8 mouse cellular contexts compared by ENCODE assay signal in genomic region chr15:100469189-100469545, GRCm38 (mm10). TPM values are rescaled to one million over a fixed set of nuclear protein-coding genes. Genes with fewer than 3 reads are reported as not detected.
DNase-seq lines count a peak whose midpoint lies in the region; ATAC-seq and TF ChIP-seq lines count a peak whose summit lies in the region.

No protein-coding gene starts in this region.

- DNase-seq in frontal cortex, postnatal 25 days (ENCODE audit: low spot score in 2 of 2): no peak
- DNase-seq in thymus, adult 2 months: no peak
- no peak for DNase-seq in thymus, postnatal 10 days (ENCODE audit: low spot score in 2 of 2)
- DNase-seq in stomach, postnatal 0 days (ENCODE audit: low spot score): no peak
- DNase-seq in spleen, postnatal 4 days (ENCODE audit: low spot score in 2 of 2): no peak
- no peak for DNase-seq in adrenal gland, adult 8-10 months

- no peaks in the 10 kb centered on the region for H3K9me3 ChIP-seq in liver, embryonic 12.5 days (replicated peaks)
- H3K9me3 ChIP-seq in stomach, postnatal 0 days (ENCODE audit: control insufficient read depth, low read length): no peaks in the 10 kb centered on the region

- H3K27ac ChIP-seq in thymus, adult 2 months (ENCODE audit: control insufficient read depth, insufficient read depth, low read length): no peak overlapping the region
- H3K27ac ChIP-seq in liver, embryonic 12.5 days: peak overlapping the region; percentile 83
- peak overlapping the region; percentile 85 for H3K27ac ChIP-seq in stomach, postnatal 0 days (replicated peaks)

- TF ChIP-seq POLR2A in thymus, adult 2 months (IDR thresholded peaks at IDR 0.05; ENCODE audit: control insufficient read depth, extremely low read depth, insufficient read depth, low read length, poor library complexity): no peak

- H3K4me3 ChIP-seq in thymus, adult 2 months (ENCODE audit: control insufficient read depth, insufficient read depth, low read length): peak overlapping the region; percentile 80
- H3K4me3 ChIP-seq in liver, embryonic 12.5 days: peak overlapping the region; percentile 87
- H3K4me3 ChIP-seq in stomach, postnatal 0 days (ENCODE audit: low read depth, low read length): peak overlapping the region; percentile 83

- peak overlapping the region; percentile 81 for H3K9ac ChIP-seq in liver, embryonic 12.5 days
- peak overlapping the region; percentile 82 for H3K9ac ChIP-seq in stomach, postnatal 0 days (ENCODE audit: low read length)

- peak; percentile 24; the same call in 1 of the 2 replicates for ATAC-seq in frontal cortex, adult (ENCODE audit: low TSS enrichment)
- ATAC-seq in liver, embryonic 12.5 days: peak; percentile 38
- 0 out of 2 replicates have a peak, but pooled peaks have one; percentile 16 for ATAC-seq in stomach, postnatal 0 days (ENCODE audit: low FRiP score, low TSS enrichment)

- no peak for TF ChIP-seq EP300 in stomach, postnatal 0 days (optimal IDR thresholded peaks at IDR 0.05)

- no peak for TF ChIP-seq CTCF in thymus, adult 2 months (IDR thresholded peaks at IDR 0.05; ENCODE audit: borderline replicate concordance, control insufficient read depth, extremely low read depth, insufficient read depth, low read length, poor library complexity)
- TF ChIP-seq CTCF in stomach, postnatal 0 days (IDR thresholded peaks at IDR 0.05; ENCODE audit: low read depth): no peak

- WGBS in thymus, adult 2 months: 1% methylated on average over 19 of the region's 19 CpGs
- WGBS in liver, embryonic 12.5 days (ENCODE audit: insufficient replicate concordance): 2% methylated on average over 19 of the region's 19 CpGs
- under 1% methylated on average over 19 of the region's 19 CpGs for WGBS in stomach, postnatal 0 days

- peak overlapping the region; percentile 91 for H3K4me2 ChIP-seq in liver, embryonic 12.5 days
- peak overlapping the region; percentile 88 for H3K4me2 ChIP-seq in stomach, postnatal 0 days (replicated peaks; ENCODE audit: low read depth)

- peaks cover 3% of the 10 kb centered on the region; the same call in 1 of the 2 replicates for H3K36me3 ChIP-seq in thymus, adult 2 months (ENCODE audit: control insufficient read depth, insufficient read depth, low read length)
- H3K36me3 ChIP-seq in liver, embryonic 12.5 days: peaks cover 35% of the 10 kb centered on the region
- H3K36me3 ChIP-seq in stomach, postnatal 0 days (ENCODE audit: control insufficient read depth, insufficient read depth, low read length): no peaks in the 10 kb centered on the region

- peaks cover 12% of the 10 kb centered on the region for H3K4me1 ChIP-seq in thymus, adult 2 months (replicated peaks; ENCODE audit: control insufficient read depth, insufficient read depth, low read length)
- peaks cover 29% of the 10 kb centered on the region for H3K4me1 ChIP-seq in liver, embryonic 12.5 days
- H3K4me1 ChIP-seq in stomach, postnatal 0 days (replicated peaks; ENCODE audit: control insufficient read depth, insufficient read depth): peaks cover 2% of the 10 kb centered on the region; the same call in 1 of the 2 replicates

- no peaks in the 10 kb centered on the region for H3K27me3 ChIP-seq in thymus, adult 2 months (ENCODE audit: control insufficient read depth, insufficient read depth, low read length)
- H3K27me3 ChIP-seq in liver, embryonic 12.5 days (replicated peaks): no peaks in the 10 kb centered on the region
- no peaks in the 10 kb centered on the region for H3K27me3 ChIP-seq in stomach, postnatal 0 days (ENCODE audit: control insufficient read depth, insufficient read depth, low read length)

RNA-seq across cellular contexts. Expression of gene Letmd1, which starts 0.3 kb away (rescaled TPM):
- 83.1 and 101 TPM in 2 replicates for polyA plus RNA-seq in thymus, adult 2 months (2012; rRNA removed)
- polyA plus RNA-seq in liver, embryonic 12.5 days (2016; fragmentation: Nextera tagmentation; extraction: Ambion mirVana): 18.5 and 20.0 TPM in 2 replicates
- 9.8 and 10.9 TPM in 2 replicates for polyA plus RNA-seq in stomach, postnatal 0 days (2015; fragmentation: Nextera tagmentation; extraction: Ambion mirVana)
- total RNA-seq in adrenal gland, adult 8-10 months (2022): 100 to 1,000 TPM in 3 of 4 experiments, 10 to 100 TPM in 1; 77.8 to 122 (median 108) TPM

RNA-seq across cellular contexts. Expression of gene Csrnp2, which starts 26.1 kb away (rescaled TPM):
- 8.7 and 9.6 TPM in 2 replicates for polyA plus RNA-seq in thymus, adult 2 months (2012; rRNA removed)
- polyA plus RNA-seq in liver, embryonic 12.5 days (2016; fragmentation: Nextera tagmentation; extraction: Ambion mirVana): 2.8 and 3.0 TPM in 2 replicates
- polyA plus RNA-seq in stomach, postnatal 0 days (2015; fragmentation: Nextera tagmentation; extraction: Ambion mirVana): 2.6 and 2.8 TPM in 2 replicates
- 1 to 10 TPM; 5.7 to 8.5 (median 6.7) TPM for total RNA-seq in adrenal gland, adult 8-10 months (2022)

RNA-seq across cellular contexts. Expression of gene Slc11a2, which starts 44.3 kb away (rescaled TPM):
- 46.4 and 54.1 TPM in 2 replicates for polyA plus RNA-seq in thymus, adult 2 months (2012; rRNA removed)
- polyA plus RNA-seq in liver, embryonic 12.5 days (2016; fragmentation: Nextera tagmentation; extraction: Ambion mirVana): 56.5 and 59.7 TPM in 2 replicates
- 12.2 and 15.8 TPM in 2 replicates for polyA plus RNA-seq in stomach, postnatal 0 days (2015; fragmentation: Nextera tagmentation; extraction: Ambion mirVana)
- 100 to 1,000 TPM; 110 to 151 (median 127) TPM for total RNA-seq in adrenal gland, adult 8-10 months (2022)

RNA-seq across cellular contexts. Expression of gene Gm5475, which starts 47.2 kb away (rescaled TPM):
- 0.04 and 0.05 TPM in 2 replicates for polyA plus RNA-seq in thymus, adult 2 months (2012; rRNA removed)
- 0.06 and 0.08 TPM in 2 replicates for polyA plus RNA-seq in liver, embryonic 12.5 days (2016; fragmentation: Nextera tagmentation; extraction: Ambion mirVana)
- polyA plus RNA-seq in stomach, postnatal 0 days (2015; fragmentation: Nextera tagmentation; extraction: Ambion mirVana): 0.11 and 0.15 TPM in 2 replicates
- under 1 TPM; 0.09 to 0.28 (median 0.26) TPM for total RNA-seq in adrenal gland, adult 8-10 months (2022)
